Mouse (Mus musculus): ENCODE results near the gene Rsc1a1. TPM values are rescaled to one million over a fixed set of nuclear protein-coding genes. Genes with fewer than 3 reads are reported as not detected.
A peak's percentile ranks its signal among the peaks of the same experiment; 100 is the strongest.

Rsc1a1 gene
- total and polyA plus RNA-seq, 3 experiments, result 4.6 TPM; not detected in 2

GRCm38 (mm10) chr4:141656932-141657331 is 28.5 kb downstream of the Rsc1a1 start:
- 66% methylated on average over 8 of the region's 8 CpGs for WGBS
- peaks cover 3% of the 10 kb centered on the region for H3K36me3 ChIP-seq (ENCODE audit: control insufficient read depth, insufficient read depth, low read length)
- intact Hi-C loops (cut with DNase I), result no loop called here

GRCm38 (mm10) chr4:141655908-141656608 is 29.3 kb downstream of the Rsc1a1 start:
- intact Hi-C loops (cut with DNase I), result no loop called here
- H3K4me1 ChIP-seq (ENCODE audit: control insufficient read depth, insufficient read depth, low read length), result peaks cover 18% of the 10 kb centered on the region
- peaks cover 3% of the 10 kb centered on the region for H3K36me3 ChIP-seq (ENCODE audit: control insufficient read depth, insufficient read depth, low read length)
- WGBS, result 56% methylated on average over 12 of the region's 12 CpGs
- H3K27ac ChIP-seq, result peak overlapping the region; percentile 75
- TF ChIP-seq EP300 (IDR thresholded peaks at IDR 0.05; ENCODE audit: insufficient read depth, low read depth, low read length) (0 out of 2 replicates have a peak, but pooled peaks have one; percentile 11), POLR2A (IDR thresholded peaks at IDR 0.05; ENCODE audit: insufficient read depth, low read depth, low read length) (0 out of 2 replicates have a peak, but pooled peaks have one; percentile 6), CTCF (IDR thresholded peaks at IDR 0.05) (no peak)
- H3K79me2 ChIP-seq (replicated peaks; ENCODE audit: control insufficient read depth, insufficient read depth, low read length), result peaks cover 3% of the 10 kb centered on the region
- no peak overlapping the region for H3K9ac ChIP-seq (ENCODE audit: low read depth, low read length)
- DNase-seq, result peak; percentile 51 to 66
- no peak overlapping the region for H3K4me3 ChIP-seq
- no peaks in the 10 kb centered on the region for H3K27me3 ChIP-seq (ENCODE audit: control insufficient read depth, insufficient read depth, low read length)

More at GRCm38 (mm10) chr4:141656932-141657331, 28.5 kb downstream of the Rsc1a1 start:
- peaks cover 16% of the 10 kb centered on the region for H3K4me1 ChIP-seq (ENCODE audit: control insufficient read depth, insufficient read depth, low read length)
- H3K79me2 ChIP-seq (replicated peaks; ENCODE audit: control insufficient read depth, insufficient read depth, low read length), result peaks cover 3% of the 10 kb centered on the region
- TF ChIP-seq CTCF (IDR thresholded peaks at IDR 0.05), result no peak
- TF ChIP-seq POLR2A (IDR thresholded peaks at IDR 0.05; ENCODE audit: insufficient read depth, low read depth, low read length), result no peak
- no peak for TF ChIP-seq EP300 (IDR thresholded peaks at IDR 0.05; ENCODE audit: insufficient read depth, low read depth, low read length)
- H3K4me3 ChIP-seq, result no peak overlapping the region
- H3K9ac ChIP-seq (ENCODE audit: low read depth, low read length), result no peak overlapping the region
- no peaks in the 10 kb centered on the region for H3K27me3 ChIP-seq (ENCODE audit: control insufficient read depth, insufficient read depth, low read length)
- peak overlapping the region; percentile 75 for H3K27ac ChIP-seq
- no peak for DNase-seq

- WGBS, result 70% methylated on average over 6 of the region's 6 CpGs
- Histone ChIP-seq H3K36me3 (ENCODE audit: control insufficient read depth, insufficient read depth, low read length) (no peaks in the 10 kb centered on the region; the same call in 1 of the 2 replicates), H3K9ac (ENCODE audit: low read depth, low read length) (no peak overlapping the region), H3K4me1 (ENCODE audit: control insufficient read depth, insufficient read depth, low read length) (peaks cover 18% of the 10 kb centered on the region), H3K4me3 (no peak overlapping the region), H3K27ac (peak overlapping the region; percentile 67), H3K79me2 (replicated peaks; ENCODE audit: control insufficient read depth, insufficient read depth, low read length) (peaks cover under 1% of the 10 kb centered on the region; the same call in 1 of the 2 replicates), H3K27me3 (ENCODE audit: control insufficient read depth, insufficient read depth, low read length) (no peaks in the 10 kb centered on the region)
- intact Hi-C loops (cut with DNase I), result no loop called here
- peak in 1 of 2 experiments; percentile 59 for DNase-seq
- TF ChIP-seq EP300 (IDR thresholded peaks at IDR 0.05; ENCODE audit: insufficient read depth, low read depth, low read length) (0 out of 2 replicates have a peak, but pooled peaks have one; percentile 55), POLR2A (IDR thresholded peaks at IDR 0.05; ENCODE audit: insufficient read depth, low read depth, low read length) (no peak)
Measured at GRCm38 (mm10) chr4:141654509-141654908, 30.9 kb downstream of the Rsc1a1 start.

- no peak for TF ChIP-seq CTCF (IDR thresholded peaks at IDR 0.05)
- no peak for TF ChIP-seq POLR2A (IDR thresholded peaks at IDR 0.05; ENCODE audit: insufficient read depth, low read depth, low read length)
- no peak for TF ChIP-seq EP300 (IDR thresholded peaks at IDR 0.05; ENCODE audit: insufficient read depth, low read depth, low read length)
- H3K9ac ChIP-seq (ENCODE audit: low read depth, low read length), result no peak overlapping the region
- H3K4me3 ChIP-seq, result no peak overlapping the region
- H3K79me2 ChIP-seq (replicated peaks; ENCODE audit: control insufficient read depth, insufficient read depth, low read length), result peaks cover 2% of the 10 kb centered on the region; the same call in 1 of the 2 replicates
- H3K27me3 ChIP-seq (ENCODE audit: control insufficient read depth, insufficient read depth, low read length), result no peaks in the 10 kb centered on the region
- peak overlapping the region; percentile 67 for H3K27ac ChIP-seq
- DNase-seq, result no peak
- intact Hi-C loops (cut with DNase I), result no loop called here
- 68% methylated on average over 13 of the region's 13 CpGs for WGBS
- no peaks in the 10 kb centered on the region; the same call in 1 of the 2 replicates for H3K36me3 ChIP-seq (ENCODE audit: control insufficient read depth, insufficient read depth, low read length)
- H3K4me1 ChIP-seq (ENCODE audit: control insufficient read depth, insufficient read depth, low read length), result peaks cover 21% of the 10 kb centered on the region
Measured at GRCm38 (mm10) chr4:141653813-141654212, 31.6 kb downstream of the Rsc1a1 start.

GRCm38 (mm10) chr4:141653044-141653443 is 32.4 kb downstream of the Rsc1a1 start:
- no peak overlapping the region for H3K9ac ChIP-seq (ENCODE audit: low read depth, low read length)
- intact Hi-C loops (cut with DNase I), result no loop called here
- no peak for DNase-seq
- peaks cover 2% of the 10 kb centered on the region; the same call in 1 of the 2 replicates for H3K79me2 ChIP-seq (replicated peaks; ENCODE audit: control insufficient read depth, insufficient read depth, low read length)
- peak overlapping the region; percentile 67 for H3K27ac ChIP-seq
- H3K4me3 ChIP-seq, result no peak overlapping the region
- WGBS, result 58% methylated on average over 8 of the region's 8 CpGs
- TF ChIP-seq EP300 (IDR thresholded peaks at IDR 0.05; ENCODE audit: insufficient read depth, low read depth, low read length), result no peak
- TF ChIP-seq POLR2A (IDR thresholded peaks at IDR 0.05; ENCODE audit: insufficient read depth, low read depth, low read length), result no peak
- no peak for TF ChIP-seq CTCF (IDR thresholded peaks at IDR 0.05)
- peaks cover 22% of the 10 kb centered on the region for H3K4me1 ChIP-seq (ENCODE audit: control insufficient read depth, insufficient read depth, low read length)
- H3K27me3 ChIP-seq (ENCODE audit: control insufficient read depth, insufficient read depth, low read length), result no peaks in the 10 kb centered on the region
- no peaks in the 10 kb centered on the region; the same call in 1 of the 2 replicates for H3K36me3 ChIP-seq (ENCODE audit: control insufficient read depth, insufficient read depth, low read length)

DNA sequence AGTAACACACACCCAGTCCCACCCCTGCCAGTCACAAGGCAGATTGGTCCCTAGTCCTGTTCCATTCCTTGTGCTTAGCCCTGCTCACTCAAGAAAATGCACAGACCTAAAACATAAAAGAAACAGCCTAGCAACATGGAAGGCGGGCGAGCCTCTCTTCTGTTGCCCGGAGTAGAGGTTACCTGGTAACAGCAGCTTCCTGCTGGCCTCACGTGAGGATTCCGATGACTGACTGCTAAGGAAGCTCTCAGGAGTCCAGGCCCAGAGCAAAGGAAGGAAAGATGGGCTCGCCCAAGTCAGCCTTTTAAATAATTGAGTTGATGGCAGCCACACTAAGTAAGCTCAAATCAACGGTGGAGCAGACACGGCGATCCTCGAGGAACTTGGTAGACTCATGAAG is 33.5 kb downstream of the Rsc1a1 start:
- no peaks in the 10 kb centered on the region for H3K27me3 ChIP-seq (ENCODE audit: control insufficient read depth, insufficient read depth, low read length)
- peaks cover 22% of the 10 kb centered on the region for H3K4me1 ChIP-seq (ENCODE audit: control insufficient read depth, insufficient read depth, low read length)
- H3K4me3 ChIP-seq, result peak overlapping the region; percentile 3; the same call in 1 of the 2 replicates
- no peaks in the 10 kb centered on the region; the same call in 1 of the 2 replicates for H3K36me3 ChIP-seq (ENCODE audit: control insufficient read depth, insufficient read depth, low read length)
- WGBS, result 64% methylated on average over 10 of the region's 10 CpGs
- TF ChIP-seq EP300 (IDR thresholded peaks at IDR 0.05; ENCODE audit: insufficient read depth, low read depth, low read length), result no peak
- TF ChIP-seq CTCF (IDR thresholded peaks at IDR 0.05), result no peak
- no peak for TF ChIP-seq POLR2A (IDR thresholded peaks at IDR 0.05; ENCODE audit: insufficient read depth, low read depth, low read length)
- H3K27ac ChIP-seq, result peak overlapping the region; percentile 80
- intact Hi-C loops (cut with DNase I), result no loop called here
- H3K9ac ChIP-seq (ENCODE audit: low read depth, low read length), result 0 out of 2 replicates have a peak overlapping the region, but pooled peaks have one; percentile 18
- peaks cover 2% of the 10 kb centered on the region; the same call in 1 of the 2 replicates for H3K79me2 ChIP-seq (replicated peaks; ENCODE audit: control insufficient read depth, insufficient read depth, low read length)
- no peak for DNase-seq

Measured in heart, adult 2 months (tissue).